In genomic region chr17:47768707-47769276, GRCm38 (mm10) we compare ENCODE assay signal across 9 mouse cellular contexts. TPM values are rescaled to one million over a fixed set of nuclear protein-coding genes. Genes with fewer than 3 reads are reported as not detected.
DNase-seq lines count a peak whose midpoint lies in the region; ATAC-seq and TF ChIP-seq lines count a peak whose summit lies in the region.
"Had no signal": no experiment of that assay in that cellular context is flagged by ENCODE, and none has a peak within 500 bp of the region (broad histone marks: within the 10 kb centered on the region; RNA-seq: fewer than 3 reads in every experiment).

No protein-coding gene starts in this region.

- intact Hi-C loops in left cerebral cortex, postnatal 36 days (cut with DNase I): no loop called here

- no peak for TF ChIP-seq POLR2A in cortical plate, adult 2 months (IDR thresholded peaks at IDR 0.05; ENCODE audit: extremely low read depth, insufficient read depth, low read length)

- DNase-seq in left cerebral cortex, postnatal 36 days (ENCODE audit: low spot score in 2 of 2): peak; percentile 22 to 39
- DNase-seq in left cerebral cortex, adult 8-10 months (ENCODE audit: low spot score in 2 of 2): no peak
- peak; percentile 62 for DNase-seq in induced T-regulatory cell, adult 2 months (ENCODE audit: low read depth)
- no peak for DNase-seq in cerebellum, adult 18-20 months
- DNase-seq in cerebellum, postnatal 4 days (ENCODE audit: low spot score in 2 of 2): no peak
- DNase-seq in urinary bladder, postnatal 25 days (ENCODE audit: low spot score): no peak

- ATAC-seq in megakaryocyte-erythroid progenitor cell, adult 5-6 weeks (replicated peaks; ENCODE audit: low FRiP score, low TSS enrichment, poor library complexity, severe bottlenecking): peak; percentile 64

- no peak overlapping the region for H3K4me3 ChIP-seq in cortical plate, adult 2 months (ENCODE audit: insufficient read depth, low read length)
- H3K4me3 ChIP-seq: embryonic facial prominence, embryonic 12.5 days had no signal

- no peaks in the 10 kb centered on the region; the same call in 1 of the 2 replicates for H3K4me1 ChIP-seq in cortical plate, adult 2 months (ENCODE audit: control insufficient read depth, insufficient read depth, low read length)
- H3K4me1 ChIP-seq: embryonic facial prominence, embryonic 12.5 days had no signal

- 0 out of 2 replicates have a peak, but pooled peaks have one; percentile 14 for TF ChIP-seq CTCF in cortical plate, adult 2 months (IDR thresholded peaks at IDR 0.05; ENCODE audit: extremely low read depth, insufficient read depth, low read length)

- peak overlapping the region; percentile 51 for H3K27ac ChIP-seq in cortical plate, adult 2 months (ENCODE audit: insufficient read depth, low read length)
- H3K27ac ChIP-seq: embryonic facial prominence, embryonic 12.5 days had no signal

RNA-seq across cellular contexts. Expression of gene Tfeb, which starts 32.0 kb away (rescaled TPM):
- 10 to 100 TPM; 10.6 to 12.0 TPM for total RNA-seq in left cerebral cortex, postnatal 36 days (2021)
- total RNA-seq in left cerebral cortex, adult 8-10 months (2022): 10 to 100 TPM; 12.3 to 17.8 (median 15.1) TPM
- 11.1 and 11.4 TPM in 2 replicates for polyA plus RNA-seq in cortical plate, adult 2 months (2012; rRNA removed)
- total RNA-seq in megakaryocyte-erythroid progenitor cell, adult 5-6 weeks (2014; fragmentation: Nextera tagmentation): 3.8 and 4.2 TPM in 2 replicates
- total RNA-seq in megakaryocyte-erythroid progenitor cell, adult 5-6 weeks (2017): 3.0 and 8.3 TPM in 2 replicates

RNA-seq across cellular contexts. Expression of gene Pgc, which starts 42.1 kb away (rescaled TPM):
- total RNA-seq in left cerebral cortex, postnatal 36 days (2021): not detected
- not detected for total RNA-seq in left cerebral cortex, adult 8-10 months (2022)
- polyA plus RNA-seq in cortical plate, adult 2 months (2012; rRNA removed): not detected in 2 replicates
- not detected in 2 replicates for total RNA-seq in megakaryocyte-erythroid progenitor cell, adult 5-6 weeks (2014; fragmentation: Nextera tagmentation)
- total RNA-seq in megakaryocyte-erythroid progenitor cell, adult 5-6 weeks (2017): not detected in 2 replicates
- polyA plus RNA-seq: embryonic facial prominence, embryonic 12.5 days had no signal

Comparison
In these comparisons a context has a peak if more than half of its experiments do, and no peak if none do; other contexts are left out.
1. DNase-seq: peak in left cerebral cortex, postnatal 36 days (2 of 2) and induced T-regulatory cell, adult 2 months (single experiment); none in left cerebral cortex, adult 8-10 months (0 of 2), cerebellum, adult 18-20 months (0 of 2), cerebellum, postnatal 4 days (0 of 2) and urinary bladder, postnatal 25 days (single experiment).